Mouse (Mus musculus): Measurements from ENCODE around the gene Asb6.

- no peak for TF ChIP-seq CTCF (IDR thresholded peaks at IDR 0.05; ENCODE audit: extremely low read depth, insufficient read length, insufficient replicate concordance, low read depth, low read length)
- no peak for TF ChIP-seq POLR2A (IDR thresholded peaks at IDR 0.05; ENCODE audit: low read depth, low read length)
Observed at GRCm38 (mm10) chr2:30848184-30848583, 18.1 kb upstream of the Asb6 start.

Data from small intestine, adult 2 months (tissue).